Mouse (Mus musculus) spleen, embryonic (tissue): ENCODE measurements around the gene Hnrnpa0.
"Not testable (repeated sequence)": the region's sequence is repeated elsewhere in the genome, so short reads cannot be mapped to it uniquely, and the experiment has no call there.

ENCODE experiments used
- CTCF ChIA-PET: fragments of 350-600 bp; sonication (Branson Sonifier 250); formaldehyde crosslinking; loops from one replicate; lab custom pipeline; 2022; lab: Charles Lee

Hnrnpa0 gene

DNA sequence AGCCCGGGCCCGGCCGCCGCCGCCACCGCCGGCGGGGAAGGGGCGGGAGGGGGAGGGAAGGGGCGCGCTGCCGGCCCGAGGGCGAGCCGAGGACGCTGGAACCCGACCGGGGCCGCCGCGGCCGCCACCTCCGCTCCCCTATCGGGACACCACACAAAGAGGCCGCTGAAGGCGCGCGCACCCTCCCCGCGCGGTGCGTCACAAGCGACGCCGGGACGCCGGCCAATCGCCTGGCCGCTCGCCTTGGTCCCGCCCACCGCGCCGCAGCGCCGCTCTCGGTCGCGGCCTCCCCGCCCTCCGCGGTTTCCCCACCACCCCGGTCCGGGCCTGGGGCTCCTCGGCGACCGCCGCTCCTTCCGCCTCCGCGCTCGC lies at the start of gene Hnrnpa0:
Gene Hnrnpa0, minus strand, starts transcription at position 161 of the 372 bp plus-strand sequence.
- CTCF ChIA-PET = no interaction called here

DNA sequence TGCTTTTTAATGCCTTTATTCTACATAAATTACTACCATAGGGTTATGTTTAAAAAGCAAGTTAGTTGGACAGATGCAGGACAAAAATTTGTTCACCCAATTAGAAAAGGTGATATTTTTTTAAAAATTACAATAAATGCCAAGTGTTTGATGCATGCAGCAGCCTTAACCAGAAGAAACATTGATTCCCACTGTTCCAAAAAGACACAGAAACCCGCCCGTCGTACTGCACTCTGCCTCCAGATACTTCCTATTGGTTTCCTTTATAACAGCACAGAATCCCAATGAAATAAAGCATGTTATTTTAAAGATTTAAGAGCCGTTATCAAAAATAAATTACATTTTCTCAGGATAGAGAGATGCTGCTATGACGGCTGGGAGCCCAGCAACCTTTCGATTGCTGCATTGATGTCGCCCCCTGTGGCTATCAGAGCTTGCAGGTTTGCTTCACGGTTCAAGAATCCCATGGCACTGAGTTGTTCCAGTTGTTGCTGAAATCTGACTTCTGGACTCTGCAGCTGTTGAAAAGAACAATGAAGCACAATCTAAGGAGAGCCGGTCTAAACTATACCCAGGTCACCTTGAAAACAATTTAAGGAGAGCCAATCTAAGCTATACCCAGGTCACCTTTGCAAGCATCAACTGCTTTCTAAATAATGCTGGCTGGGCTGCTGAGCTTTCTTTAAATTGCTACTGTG lies 49.3 kb upstream of the Hnrnpa0 start:
- CTCF ChIA-PET = interaction anchor here (0.6 to 0.7 kb wide), 2 partner anchors 40 to 272 kb away, joined by 3 read pairs; no protein-coding TSS in a partner anchor

DNA sequence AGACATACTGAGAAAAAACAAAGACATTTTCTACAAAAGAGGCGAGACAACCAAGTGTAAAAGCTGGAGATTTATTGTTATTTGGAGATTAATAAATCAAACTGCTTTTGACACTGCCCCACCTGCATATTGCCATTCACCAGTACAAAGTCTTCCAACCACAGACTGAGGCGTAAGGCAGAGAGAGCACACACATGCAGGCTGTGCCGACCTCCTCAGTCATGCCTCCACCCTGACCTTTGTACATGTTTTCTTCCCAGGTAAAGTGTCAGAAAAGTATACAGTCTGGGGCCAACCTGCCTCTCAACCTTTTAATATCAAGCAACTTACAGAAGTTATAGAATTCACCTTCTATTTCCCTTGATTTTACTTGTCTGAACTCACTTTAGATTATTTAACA lies 47.7 kb upstream of the Hnrnpa0 start:
- CTCF ChIA-PET = interaction anchor here (0.6 to 0.7 kb wide), 2 partner anchors 37 to 282 kb away, joined by 4 to 8 read pairs; no protein-coding TSS in a partner anchor

DNA sequence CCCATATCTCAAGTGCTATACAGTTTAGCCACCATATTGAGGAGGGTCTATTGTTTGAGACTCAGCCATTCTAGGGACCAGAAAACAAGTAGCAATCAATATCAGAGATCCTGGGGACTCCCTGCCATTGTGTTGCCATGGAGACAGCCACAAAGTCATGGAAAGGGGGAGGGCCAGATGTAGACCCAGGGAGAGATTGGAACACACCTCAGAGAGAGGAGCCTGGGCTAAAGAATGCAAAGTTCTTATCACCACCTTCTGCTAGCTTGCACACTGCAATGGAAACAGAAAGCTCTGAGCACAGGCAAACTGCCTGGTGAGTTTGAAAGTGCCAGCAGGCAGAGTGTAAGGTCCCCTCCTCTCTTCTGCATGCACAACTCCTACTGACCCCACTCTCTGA lies 39.8 kb upstream of the Hnrnpa0 start:
- CTCF ChIA-PET = no interaction called here

DNA sequence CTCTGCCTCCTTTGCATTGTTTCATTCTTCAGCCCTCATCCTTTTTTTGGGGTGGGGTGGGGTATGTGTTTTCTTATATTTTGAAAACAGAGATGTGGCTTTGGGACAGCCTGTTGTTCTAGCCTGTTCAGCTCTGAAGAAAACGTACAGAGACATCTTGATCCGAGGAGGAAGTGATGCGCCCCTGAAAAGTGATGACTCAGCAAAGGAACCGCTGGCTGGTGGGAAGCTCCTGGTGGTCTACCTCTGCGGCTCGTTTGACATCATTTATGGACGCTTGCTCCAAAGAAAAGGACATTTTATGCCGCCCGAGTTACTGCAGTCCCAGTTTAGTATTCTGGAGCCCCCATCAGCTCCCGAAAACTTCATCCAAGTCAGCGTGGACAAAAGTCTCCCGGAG lies 35.0 kb upstream of the Hnrnpa0 start:
- CTCF ChIA-PET = no interaction called here

DNA sequence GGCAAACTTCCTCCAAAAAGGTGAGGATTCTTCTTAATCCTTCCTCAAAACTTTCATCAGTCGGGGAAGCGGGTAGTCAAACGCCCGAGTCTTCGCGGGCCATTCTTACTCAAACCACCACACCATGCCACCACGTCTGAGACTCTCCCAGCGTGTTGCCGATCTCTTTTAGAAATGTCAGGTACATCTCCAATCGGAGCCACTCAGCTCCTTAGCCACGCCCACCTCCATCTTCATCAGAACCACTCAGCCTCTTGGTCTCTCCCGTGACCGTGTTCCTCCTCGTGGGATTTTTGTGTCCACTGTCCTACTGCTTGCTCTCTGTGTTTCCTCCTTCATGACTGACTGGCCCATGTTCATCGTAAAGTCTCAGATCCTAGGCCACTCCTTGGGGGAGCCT lies 32.4 kb upstream of the Hnrnpa0 start:
- CTCF ChIA-PET = no interaction called here

DNA sequence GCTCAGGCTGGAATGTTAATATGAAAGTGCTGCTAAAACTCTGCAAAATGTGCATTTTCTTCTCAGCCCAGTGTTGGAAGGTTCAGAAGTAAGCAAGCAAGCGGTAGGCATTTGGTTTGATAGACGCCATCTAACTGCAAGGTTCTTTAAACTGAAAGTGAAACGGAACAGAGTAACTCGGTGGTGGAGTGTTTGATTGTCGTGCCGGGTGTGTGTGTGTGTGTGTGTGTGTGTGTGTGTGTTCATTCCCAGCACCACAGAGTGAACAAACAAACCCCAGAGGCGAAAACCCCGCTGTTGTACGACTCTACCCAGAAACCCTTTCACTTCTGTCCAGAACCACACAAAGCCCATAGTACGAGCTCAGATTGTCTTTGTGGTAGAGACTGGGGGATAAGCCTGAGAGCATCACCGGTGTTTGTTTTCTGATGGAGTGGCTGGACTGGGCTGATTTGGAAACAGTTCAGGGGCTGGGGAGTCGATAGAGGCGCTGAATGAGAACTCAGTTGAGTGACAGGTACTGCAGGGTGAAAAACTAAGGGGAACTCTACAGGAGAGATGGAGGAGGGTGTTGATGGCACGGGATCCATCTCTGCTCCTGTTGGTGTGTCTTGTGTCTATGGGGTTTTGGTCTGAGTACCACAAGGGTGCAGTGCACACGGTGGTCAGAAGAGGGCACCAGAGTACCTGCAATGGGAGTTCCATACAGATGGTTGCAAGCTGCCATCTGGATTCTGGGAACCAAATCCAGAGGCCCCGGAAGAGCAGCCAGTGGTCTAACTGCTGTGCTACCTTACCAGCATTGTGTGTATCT lies 29.9 kb upstream of the Hnrnpa0 start:
- CTCF ChIA-PET = interaction anchor here (0.7 to 1.3 kb wide), 3 partner anchors 9 to 76 kb away, joined by 3 to 6 read pairs (median 3); no protein-coding TSS in a partner anchor

DNA sequence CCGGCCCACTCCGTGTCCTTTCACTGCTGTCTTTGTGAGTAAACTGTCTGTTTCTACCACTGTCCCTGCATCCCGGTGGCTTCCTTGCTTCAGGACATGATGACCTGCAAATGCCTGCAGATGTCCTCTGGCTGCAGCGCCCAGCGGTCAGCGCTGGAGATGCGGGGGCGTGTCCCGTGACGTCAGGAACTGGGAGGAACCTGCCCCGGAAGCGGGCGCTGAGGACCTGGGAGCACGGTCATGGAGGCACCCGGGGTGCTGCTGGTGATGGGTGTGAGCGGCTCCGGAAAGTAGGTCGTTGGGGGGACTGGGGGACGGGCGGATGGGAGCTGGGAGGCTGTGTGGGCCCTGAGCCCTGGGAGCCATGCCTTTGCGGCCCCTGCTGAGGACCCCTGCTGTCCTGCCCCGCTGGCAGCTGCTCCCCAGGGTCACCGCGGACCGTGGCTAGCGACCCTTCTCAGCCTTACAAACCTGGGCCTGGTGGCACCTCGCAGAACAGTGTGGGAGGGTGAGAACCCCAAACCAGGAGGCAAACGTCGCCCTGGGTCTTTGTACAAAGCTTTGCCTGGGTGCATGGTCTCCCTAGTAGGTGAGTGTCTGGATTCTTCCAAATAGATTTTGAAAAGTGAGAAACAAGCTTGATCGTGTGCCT lies 29.2 kb upstream of the Hnrnpa0 start, which contains the start of gene Idnk:
Gene Idnk, plus strand, starts transcription at position 203 of the 652 bp plus-strand sequence.
- CTCF ChIA-PET = interaction anchor here (0.9 to 1.3 kb wide), 2 partner anchors 33 to 76 kb away, joined by 3 read pairs; no protein-coding TSS in a partner anchor

DNA sequence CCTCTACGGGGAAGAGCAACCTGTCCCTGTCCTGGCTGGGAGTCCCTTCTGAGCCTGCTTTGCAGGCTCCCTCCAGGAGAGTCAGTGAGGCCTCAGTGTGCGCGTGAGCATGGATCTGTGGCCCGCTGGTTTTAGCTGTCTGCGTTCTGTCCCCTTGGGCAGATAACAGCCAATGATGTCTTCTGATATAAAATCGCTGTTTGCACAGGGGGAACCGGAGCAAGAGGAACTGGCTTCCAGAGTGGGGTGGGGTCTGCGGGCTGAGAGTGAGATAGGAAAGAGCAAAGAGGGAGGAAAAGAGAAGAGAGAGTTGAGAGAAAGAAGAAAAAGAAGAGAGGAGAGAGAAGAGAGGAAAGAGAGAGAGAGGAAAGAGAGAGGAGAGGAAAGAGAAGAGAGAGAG lies 28.7 kb upstream of the Hnrnpa0 start:
- CTCF ChIA-PET = interaction anchor here (0.9 kb wide), 1 partner anchor 32 kb away, joined by 3 read pairs; no protein-coding TSS in a partner anchor

DNA sequence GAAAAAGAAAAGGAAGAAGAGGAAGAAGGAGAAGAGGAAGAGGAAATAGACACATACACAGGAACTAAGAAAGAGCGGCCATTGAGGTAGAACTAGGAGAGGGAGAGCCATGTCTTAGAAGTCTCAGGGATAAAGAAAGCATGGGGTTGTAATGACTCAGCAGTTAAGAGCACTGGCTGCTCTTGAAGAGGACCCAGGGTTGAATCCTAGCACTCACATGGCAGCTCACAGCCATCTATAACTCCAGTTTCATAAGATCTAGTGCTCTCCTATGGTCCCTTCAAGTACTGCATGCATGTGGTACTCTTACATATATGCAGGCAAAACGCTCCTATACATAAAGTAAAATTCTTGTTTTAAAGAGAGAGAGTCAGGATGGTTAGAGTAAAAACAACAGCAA lies 27.7 kb upstream of the Hnrnpa0 start:
- CTCF ChIA-PET = interaction anchor here (0.7 kb wide), 1 partner anchor 14 kb away, joined by 3 read pairs; no protein-coding TSS in a partner anchor

DNA sequence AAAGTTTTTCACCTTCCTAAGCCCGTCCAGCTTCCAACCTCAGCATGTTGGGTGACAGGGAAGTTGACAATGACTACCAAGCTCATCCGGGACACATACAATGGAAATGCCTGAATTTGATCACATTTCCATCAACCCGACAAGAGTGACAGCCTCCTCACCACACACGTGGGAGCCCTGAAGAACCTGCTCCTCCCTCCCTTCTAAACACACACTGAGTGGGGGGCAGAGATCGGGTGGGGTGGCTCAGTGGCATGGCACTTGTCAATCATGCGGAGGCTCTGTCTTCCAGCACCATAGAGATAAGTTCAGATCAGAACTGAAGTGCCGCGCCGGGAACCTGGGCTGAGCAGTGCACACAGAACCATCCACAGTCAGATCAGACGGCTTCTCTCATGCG lies 22.1 kb upstream of the Hnrnpa0 start:
- CTCF ChIA-PET = no interaction called here

DNA sequence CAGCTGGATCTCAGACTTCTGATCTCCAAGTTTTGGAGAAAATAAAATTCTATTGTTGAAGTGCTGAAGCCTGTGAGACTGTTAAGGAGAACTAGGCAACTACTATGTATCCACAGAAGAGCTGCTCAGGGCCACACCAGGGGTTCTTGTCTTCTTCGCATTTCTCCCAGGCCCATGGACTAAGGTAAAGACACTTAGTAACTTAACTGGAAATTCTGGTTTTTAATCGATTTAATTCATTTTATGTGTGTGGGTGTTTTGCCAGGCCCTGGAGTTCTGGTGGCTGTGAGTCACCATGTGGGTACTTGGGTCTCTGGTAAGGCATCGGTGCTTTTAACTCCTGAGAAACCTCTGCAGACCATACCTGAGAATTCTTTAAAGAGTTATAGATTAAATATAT lies 21.3 kb upstream of the Hnrnpa0 start:
- CTCF ChIA-PET = interaction anchor here (0.6 kb wide), 1 partner anchor 87 kb away, joined by 4 read pairs; no protein-coding TSS in a partner anchor

DNA sequence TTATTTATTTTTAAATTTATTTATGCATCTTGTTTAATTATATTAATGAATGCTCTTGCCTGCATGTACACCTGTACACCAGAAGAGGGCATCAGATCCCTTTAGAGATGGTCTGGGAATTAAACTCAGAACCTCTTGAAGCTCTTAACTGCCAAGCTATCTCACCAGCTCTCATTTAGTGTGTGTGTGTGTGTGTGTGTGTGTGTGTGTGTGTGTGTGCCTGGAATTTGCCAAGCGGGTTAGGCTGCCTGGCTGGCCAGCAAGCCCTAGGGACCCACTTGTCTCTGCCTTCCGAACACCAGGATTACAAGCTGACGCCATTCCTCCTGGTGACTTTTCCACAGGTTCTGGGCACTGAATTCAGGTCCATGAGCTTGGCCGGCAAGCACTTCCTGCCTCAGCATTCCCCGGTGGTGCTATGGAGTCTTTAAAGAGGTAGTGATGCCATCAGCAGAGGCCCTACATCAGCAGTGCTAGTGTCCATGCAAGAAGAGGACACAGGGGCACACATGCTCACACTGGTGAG lies 20.7 kb upstream of the Hnrnpa0 start:
- CTCF ChIA-PET = interaction anchor here (0.6 to 0.7 kb wide), 3 partner anchors 9 to 87 kb away, joined by 3 to 6 read pairs (median 4); no protein-coding TSS in a partner anchor

DNA sequence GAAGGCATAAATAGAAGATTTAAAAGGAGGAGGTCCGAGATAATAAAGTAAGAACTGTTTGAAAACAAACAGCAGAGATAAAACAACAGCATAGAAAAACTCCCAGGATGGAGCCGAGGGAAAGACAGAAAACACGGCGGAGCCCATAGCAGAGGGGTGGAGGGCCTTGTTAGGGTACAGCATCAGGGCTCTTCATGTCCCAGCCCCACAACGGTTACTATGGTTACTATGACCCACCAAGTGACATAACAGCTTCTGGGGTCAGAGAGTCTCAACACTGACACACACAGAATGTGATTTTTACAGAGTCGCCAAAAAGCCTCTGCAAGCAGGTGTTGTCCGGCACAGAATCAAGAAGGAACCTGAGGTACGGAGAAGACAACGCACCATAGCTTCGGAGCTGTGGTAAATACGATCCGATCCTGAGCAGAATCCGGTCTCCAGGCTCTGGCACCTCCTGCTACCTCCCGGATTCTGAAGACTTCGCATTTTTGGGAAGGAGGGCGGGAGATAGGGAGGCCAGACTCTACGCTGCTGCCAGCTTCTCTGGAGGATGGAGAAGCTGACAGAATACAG lies 20.0 kb upstream of the Hnrnpa0 start:
- CTCF ChIA-PET = no interaction called here

DNA sequence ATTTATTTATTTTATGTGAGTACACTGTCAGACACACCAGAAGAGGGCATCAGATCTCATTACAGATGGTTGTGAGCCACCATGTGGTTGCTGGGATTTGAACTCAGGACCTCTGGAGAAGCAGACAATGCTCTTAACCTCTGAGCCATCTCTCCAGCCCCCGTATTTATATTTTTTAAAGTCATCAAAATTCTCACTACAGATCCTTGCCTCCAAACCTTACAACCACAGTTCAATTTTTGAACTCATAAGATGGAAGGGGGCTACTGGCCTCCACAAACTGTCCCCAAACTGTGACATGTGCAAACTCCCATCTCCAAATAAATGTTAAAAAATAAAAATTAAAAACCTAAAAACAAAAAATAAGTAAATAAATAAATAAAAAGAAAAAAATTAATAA lies 19.4 kb upstream of the Hnrnpa0 start:
- CTCF ChIA-PET = no interaction called here

DNA sequence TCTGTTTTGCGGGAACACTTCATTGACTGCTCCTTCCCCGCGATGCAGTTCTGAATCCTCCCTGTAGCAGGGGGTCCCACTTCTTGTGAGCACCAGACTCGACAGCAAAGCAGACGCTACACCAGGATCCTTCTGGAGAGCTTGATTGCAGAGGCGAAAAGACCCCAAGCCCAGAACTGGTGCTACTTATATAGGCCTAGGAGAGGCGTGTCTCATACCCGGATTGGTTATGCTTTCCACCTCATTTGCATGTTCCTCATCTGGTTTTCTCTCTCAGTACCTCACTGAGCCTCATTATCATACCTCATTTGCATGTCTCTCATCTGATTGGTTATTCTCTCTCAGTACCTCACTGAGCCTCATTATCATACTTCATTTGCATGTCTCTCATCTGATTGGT lies 18.2 kb upstream of the Hnrnpa0 start:
- CTCF ChIA-PET = not testable (repeated sequence)

DNA sequence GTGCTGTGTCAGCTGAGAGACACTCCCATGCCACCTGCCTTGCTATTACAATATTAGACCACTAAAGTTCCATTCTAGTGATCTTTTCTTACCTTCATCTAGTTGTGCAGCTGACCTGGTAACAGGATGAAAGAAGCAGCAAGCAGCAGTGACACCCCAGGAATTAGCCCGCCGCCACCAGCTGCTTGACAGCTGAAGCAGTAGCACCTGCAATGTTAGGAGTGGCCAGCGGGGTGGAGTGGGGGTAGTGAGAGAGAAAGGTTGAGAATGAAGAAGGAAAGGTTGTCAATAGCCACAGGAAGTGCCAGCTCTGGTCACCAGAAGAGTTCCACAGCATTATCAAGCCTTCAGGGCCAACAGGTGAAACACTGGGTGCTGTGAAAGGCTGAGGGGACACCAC lies 3.3 kb upstream of the Hnrnpa0 start:
- CTCF ChIA-PET = interaction anchor here (0.5 kb wide), 1 partner anchor 21 kb away, joined by 3 read pairs; no protein-coding TSS in a partner anchor

DNA sequence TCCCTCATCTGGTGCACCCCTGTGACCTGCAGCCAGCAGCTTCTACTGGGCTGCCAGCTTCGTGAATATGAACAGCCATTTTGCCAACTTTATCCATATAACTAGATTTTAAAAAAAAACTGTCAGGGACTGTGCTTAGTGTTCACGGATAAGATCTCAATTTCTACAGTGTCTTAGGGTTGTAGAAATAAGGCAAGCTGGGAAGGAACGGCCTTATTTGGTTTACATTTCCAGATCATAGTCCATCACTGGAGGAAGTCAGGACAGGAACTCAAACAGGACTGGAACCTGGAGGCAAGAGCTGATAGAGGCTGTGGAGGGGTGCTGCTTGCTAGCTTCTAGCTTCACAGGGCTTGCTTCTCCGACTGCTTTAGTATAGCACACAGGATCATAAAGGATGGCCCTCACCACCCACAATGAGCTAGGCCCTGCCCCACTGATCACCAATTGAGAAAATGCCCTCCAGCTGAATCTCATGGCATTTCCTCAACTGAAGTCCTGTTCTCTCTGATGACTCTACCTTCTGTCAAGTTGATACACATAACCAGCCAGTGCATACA lies 1.4 kb upstream of the Hnrnpa0 start:
- CTCF ChIA-PET = no interaction called here

DNA sequence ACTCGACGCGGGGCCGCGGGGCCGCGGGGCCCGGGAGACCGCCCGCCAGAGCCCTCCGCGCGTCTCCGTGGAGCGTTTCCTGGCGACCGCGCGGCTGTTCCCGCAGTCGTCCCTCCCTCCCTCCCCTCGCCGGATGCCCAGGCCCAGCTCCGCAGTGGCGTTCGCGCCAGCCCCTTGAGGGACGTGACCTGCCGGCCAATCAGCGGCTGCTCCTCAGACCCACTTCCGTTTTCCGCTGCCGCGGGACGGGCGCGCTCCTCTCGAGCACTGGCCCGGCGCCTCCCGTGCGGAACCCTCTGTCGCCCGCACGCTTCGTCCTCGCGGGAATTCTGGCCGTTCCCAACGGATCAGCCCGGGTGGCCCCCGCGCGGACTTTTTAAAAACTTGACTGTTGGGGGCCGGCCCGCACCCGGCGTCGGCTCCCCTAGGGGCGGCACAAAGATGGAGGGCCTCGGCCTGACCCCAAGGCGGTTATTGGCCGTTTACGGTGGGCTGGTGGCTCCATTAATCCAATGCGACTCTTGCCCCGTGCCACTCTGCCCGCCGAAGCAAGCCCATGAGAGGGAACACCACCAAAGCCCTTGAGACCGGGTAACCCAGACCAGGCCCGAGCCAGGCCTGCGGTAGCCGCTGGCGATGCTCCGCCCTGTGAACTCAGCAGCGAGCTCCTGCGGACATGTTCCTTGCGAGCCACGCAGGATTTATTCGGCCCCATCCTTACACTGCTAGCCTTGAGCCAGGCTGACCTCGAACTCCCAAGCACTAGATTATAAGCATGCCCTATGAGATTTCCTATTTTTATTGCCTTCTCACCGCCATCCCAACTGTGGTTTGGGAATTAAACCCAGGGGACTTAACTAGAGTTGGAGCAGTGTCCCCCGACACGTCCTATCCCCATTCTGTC lies 664 bp upstream of the Hnrnpa0 start:
- CTCF ChIA-PET = no interaction called here
